Mouse (Mus musculus) gastrocnemius, adult 2 months (tissue): ENCODE results near the gene Cox10. TPM values are rescaled to one million over a fixed set of nuclear protein-coding genes. Genes with fewer than 3 reads are reported as not detected.
"Not testable (repeated sequence)": the region's sequence is repeated elsewhere in the genome, so short reads cannot be mapped to it uniquely, and the experiment has no call there.

Source experiments
- DNase-seq: peaks from one replicate; pipeline ENCODE4 v3.0.0; 2022
- H3K27ac ChIP-seq: fragments of 200-600 bp; 2 replicates; pipeline ENCODE4 v1.8.1; 2022; ENCODE audit warnings: mild to moderate bottlenecking
- H3K4me3 ChIP-seq: fragments of 200-600 bp; 2 replicates; pipeline ENCODE4 v1.8.1; 2022; ENCODE audit warnings: mild to moderate bottlenecking, moderate library complexity
- CTCF ChIP-seq: fragments of 200-600 bp; IDR thresholded peaks from 2 replicates; pipeline ENCODE4 v1.8.1; 2022; ENCODE audit warnings: antibody characterized with exemption, mild to moderate bottlenecking, moderate library complexity
- intact Hi-C: fragments of 180-260 bp; cut with DNase I; formaldehyde crosslinking; loops from one replicate; pipeline ENCODE4 v1.15.1; 2025
- long read RNA-seq, 2 experiments: library from polyadenylated mRNA; stranded (forward); transcript quantifications; one replicate each; pipeline ENCODE4 v2.0.0; 2021
- total RNA-seq, 2 experiments: library from RNA; stranded (reverse); gene quantifications; 2 replicates each; pipeline ENCODE4 v1.2.3; 2021

Cox10 gene
- 10 to 100 TPM; 37.3 to 51.9 TPM for total RNA-seq
- long read RNA-seq, experiment 1, transcript Cox10-201 (7 exons, 2,915 nt) = major isoform, 160 of 172 reads
- long read RNA-seq, experiment 1, partial matches to known transcripts = 3 of 172 reads
- long read RNA-seq, experiment 1, other reads (novel, unspliced or antisense) = 9 of 172 reads
- long read RNA-seq, experiment 2, transcript Cox10-201 (7 exons, 2,915 nt) = major isoform, 157 of 169 reads
- long read RNA-seq, experiment 2, partial matches to known transcripts = 3 of 169 reads
- long read RNA-seq, experiment 2, other reads (novel, unspliced or antisense) = 9 of 169 reads

DNA sequence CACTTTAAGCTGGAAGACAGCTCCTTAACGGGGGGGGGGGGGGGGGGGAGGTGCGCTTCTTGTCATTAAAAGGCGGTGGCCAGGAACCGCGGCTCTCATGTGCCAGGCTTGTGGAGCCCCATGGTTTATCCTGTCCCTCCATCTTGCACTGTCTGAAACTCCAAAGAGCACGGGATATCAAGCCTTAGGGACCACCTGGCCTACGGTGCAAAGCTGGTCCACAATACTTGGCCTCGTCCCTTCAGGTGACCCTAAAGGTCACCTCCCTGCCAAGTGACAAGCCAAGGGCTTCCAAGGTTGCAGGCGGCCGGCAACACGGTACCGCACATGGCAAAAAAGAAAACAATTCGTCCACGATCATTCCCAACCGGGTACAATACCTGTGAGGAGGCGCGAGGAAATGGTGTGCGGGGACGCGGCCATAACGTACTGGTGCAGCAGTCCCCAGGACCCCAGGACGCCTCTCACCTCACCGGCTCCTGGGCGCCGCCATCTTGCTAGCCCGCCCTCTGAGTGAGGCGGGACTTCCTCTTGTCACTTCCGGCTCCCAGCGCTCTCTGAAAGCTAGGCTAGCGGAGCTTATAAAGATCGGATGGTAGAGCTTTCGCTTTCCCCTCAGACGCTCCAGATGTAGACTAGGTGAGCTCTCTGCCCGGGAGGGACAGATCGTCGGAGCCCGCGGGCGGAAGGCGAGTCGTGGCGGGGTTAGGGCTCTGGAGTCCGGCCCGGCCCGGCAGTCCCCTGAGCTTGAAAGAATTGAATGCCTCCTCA lies at the start of gene Cox10:
Cox10 (minus strand) TSS at position 513 of the 771 bp plus-strand sequence.
- no peak for TF ChIP-seq CTCF
- peak; percentile 92 for DNase-seq
- intact Hi-C loops = loop anchor here (5.0 kb wide), 1 partner anchor 152 kb away; no protein-coding TSS in a partner anchor
- H3K4me3 ChIP-seq = peak within 1 kb of the TSS; percentile 79
- peak within 1 kb of the TSS; percentile 95 for H3K27ac ChIP-seq

DNA sequence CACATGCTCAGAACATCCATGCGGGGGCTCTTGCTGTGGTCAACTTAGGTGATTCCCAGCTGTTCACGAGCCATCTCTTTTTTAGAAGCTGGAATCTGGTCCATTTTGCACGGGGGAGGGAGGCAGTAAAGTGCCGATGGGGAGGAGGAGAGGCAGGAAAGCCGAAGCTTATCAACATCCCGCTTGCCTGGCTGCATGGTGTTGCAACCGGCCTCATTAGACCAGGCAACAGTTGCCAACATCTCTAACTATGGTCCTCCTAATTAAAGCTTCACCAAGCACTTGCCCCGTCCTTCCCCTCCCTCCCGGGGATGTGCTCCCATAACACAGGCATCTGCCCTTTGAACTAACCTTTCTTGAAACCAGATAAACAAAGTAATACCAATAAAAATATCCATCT lies 48.7 kb upstream of the Cox10 start:
- no peak for DNase-seq
- H3K4me3 ChIP-seq = no peak overlapping the region
- intact Hi-C loops = no loop called here
- TF ChIP-seq CTCF = no peak
- H3K27ac ChIP-seq = no peak overlapping the region

DNA sequence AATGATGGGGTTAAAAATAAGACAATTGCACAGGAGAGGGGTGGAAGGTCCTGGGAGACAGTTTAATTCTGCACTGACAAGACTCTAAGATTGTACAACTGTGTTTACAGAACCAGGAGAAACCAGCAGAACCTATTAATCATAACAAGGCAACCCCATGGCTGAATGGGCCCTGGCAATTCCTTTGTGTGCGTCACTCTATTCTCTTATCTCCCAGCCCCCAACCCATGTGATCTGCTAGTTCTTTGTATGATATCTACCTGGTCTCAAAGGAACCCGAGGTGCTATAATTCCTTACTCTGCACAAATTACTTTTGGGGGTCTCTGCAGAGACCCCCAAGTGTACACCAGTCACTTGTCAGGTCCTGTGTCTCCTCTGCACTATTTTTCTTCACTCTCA lies 46.2 kb upstream of the Cox10 start:
- no peak for DNase-seq

DNA sequence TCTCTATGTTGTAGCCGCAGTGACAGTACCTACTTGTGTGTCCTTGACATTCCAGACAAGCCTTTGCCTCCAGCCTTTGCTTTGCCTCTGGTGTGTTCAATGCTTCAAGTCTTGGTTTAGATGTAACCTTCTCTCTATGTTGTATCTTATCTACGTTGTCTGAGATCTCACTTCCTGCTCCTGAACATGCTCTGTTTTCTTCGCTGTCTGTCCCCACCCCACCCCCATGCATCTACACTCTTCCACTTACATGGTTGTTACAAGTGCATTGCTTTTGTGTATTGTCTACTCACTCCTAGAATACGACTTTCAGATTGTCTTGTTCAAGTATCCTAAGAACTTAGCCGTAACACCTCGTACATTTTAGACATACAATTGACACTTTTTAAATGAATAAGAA lies 43.9 kb upstream of the Cox10 start:
- H3K4me3 ChIP-seq, DNase-seq, intact Hi-C loops, H3K27ac ChIP-seq: not testable (repeated sequence)

More for the DNA sequence above, 46.2 kb upstream of the Cox10 start:
- TF ChIP-seq CTCF = no peak
- no peak overlapping the region for H3K4me3 ChIP-seq
- intact Hi-C loops = no loop called here
- H3K27ac ChIP-seq = no peak overlapping the region

DNA sequence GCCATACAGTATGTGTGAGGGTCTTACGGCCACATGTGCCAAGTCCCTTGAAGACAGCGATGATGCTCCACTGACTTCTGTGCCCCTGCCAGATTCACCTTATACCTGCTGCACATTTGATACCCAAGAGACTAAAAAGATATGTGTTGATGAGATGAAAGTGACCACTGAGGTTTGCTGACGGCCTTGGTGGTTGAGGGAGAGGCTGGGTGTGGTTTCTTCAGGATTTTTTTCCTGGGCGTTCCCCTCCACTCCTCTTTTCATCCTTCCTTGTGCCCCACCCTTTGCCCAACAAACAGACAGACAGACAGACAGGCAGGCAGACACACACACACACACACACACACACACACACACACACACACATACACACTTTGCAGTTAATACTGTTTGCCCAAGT lies 37.4 kb upstream of the Cox10 start:
- intact Hi-C loops = no loop called here
- Histone ChIP-seq H3K27ac (no peak overlapping the region), H3K4me3 (no peak overlapping the region)
- TF ChIP-seq CTCF = no peak
- DNase-seq = no peak

DNA sequence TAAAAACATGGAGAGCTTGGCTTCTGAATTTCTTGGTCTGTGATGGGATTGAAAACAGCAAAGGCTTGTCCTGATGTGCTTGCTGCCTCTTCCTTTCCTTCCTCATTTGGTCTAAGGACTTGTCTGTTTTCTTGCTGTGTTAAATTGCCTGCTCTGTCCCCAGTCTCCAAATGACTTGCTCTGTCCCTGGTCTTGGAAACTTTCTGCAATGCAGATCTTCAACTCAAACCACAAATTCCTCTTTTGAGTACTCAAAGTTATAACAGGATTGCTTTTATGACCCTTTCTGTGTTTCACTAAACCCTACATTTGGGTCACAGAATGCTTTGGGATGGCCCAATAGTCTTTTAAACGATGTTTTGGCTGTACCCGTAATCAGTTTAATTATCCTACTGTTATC lies 36.6 kb upstream of the Cox10 start:
- no peak overlapping the region for H3K27ac ChIP-seq
- H3K4me3 ChIP-seq = no peak overlapping the region
- intact Hi-C loops = no loop called here
- no peak for TF ChIP-seq CTCF
- no peak for DNase-seq

DNA sequence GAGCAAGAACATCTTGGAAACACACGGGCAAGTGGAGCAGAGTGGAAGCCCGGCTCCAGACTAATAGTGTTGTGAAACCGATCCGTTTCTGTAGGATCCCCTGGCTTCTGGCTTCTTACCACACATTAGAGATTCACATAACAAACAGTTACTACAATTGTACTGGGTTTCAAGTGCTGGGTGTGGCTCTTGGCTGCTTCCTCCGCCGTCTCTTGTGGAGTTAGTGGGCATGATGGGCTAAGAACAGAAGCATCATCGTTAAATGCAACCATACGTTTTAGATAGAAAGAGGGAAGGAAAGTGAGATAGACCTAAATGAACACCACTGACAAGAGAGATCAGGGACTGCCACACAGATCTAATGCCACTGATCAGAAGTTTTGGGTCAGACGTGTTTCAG lies 35.8 kb upstream of the Cox10 start:
- no peak for TF ChIP-seq CTCF
- H3K27ac ChIP-seq = no peak overlapping the region
- intact Hi-C loops = no loop called here
- no peak for DNase-seq
- no peak overlapping the region for H3K4me3 ChIP-seq

DNA sequence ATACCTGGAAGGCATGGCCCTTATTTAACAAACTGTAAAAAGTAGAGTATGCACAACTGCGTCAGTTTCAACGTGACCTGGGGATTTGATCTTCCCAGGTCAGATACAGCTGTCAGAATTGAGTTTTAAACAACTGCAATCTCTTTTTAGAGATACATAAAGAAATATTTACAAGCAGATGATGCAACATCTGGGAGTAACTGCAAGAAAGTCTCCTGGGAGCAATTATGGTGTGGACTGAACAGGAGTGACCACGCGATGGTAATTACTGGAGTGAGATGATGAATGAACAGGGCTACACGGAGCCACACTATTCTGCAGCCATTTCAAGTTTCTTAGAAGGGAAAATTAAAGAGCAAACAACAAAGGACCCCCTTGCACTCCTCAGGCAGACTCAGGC lies 20.8 kb upstream of the Cox10 start:
- TF ChIP-seq CTCF = no peak

DNA sequence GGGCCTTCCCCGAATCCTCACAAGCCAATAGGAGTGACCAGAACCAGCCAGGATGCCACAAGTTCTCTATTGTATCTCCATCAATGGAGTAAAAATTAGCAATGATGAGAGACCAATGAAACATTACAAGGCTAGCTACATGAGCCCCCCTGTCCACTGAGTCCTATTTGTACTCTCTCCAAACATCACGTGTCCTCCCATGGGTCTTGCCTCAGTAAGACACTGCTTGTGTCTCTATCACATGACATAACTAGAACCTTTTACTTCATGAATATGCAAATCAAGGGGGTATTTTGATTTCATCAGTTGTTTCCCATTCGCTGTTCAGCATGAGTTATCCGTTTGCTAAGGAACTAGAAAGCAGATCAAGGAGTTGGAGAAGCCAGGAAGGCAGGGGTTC lies 13.8 kb upstream of the Cox10 start:
- H3K27ac ChIP-seq = no peak overlapping the region
- no peak overlapping the region for H3K4me3 ChIP-seq
- intact Hi-C loops = no loop called here
- no peak for DNase-seq
- TF ChIP-seq CTCF = no peak

More for the DNA sequence above, 20.8 kb upstream of the Cox10 start:
- intact Hi-C loops = no loop called here
- no peak for DNase-seq
- H3K4me3 ChIP-seq = no peak overlapping the region
- no peak overlapping the region for H3K27ac ChIP-seq

DNA sequence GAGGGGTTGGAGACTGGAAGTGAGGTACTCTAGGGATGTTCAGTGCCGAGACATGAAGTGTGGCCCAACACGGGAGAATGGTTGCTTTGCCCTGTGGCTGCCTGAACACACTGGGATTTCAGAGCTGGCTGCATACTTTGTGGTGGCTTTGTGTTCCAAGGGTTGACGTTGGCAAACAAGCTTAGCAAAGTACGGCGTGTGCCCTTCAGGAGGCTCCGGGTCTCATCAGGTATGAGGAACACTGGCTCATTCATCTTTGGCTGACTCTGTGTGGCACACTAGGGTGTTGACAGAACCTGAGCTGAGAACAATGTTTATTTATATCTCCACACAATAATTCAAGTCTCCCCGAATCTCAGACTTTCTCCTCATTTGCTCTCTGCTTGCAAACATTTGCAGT lies 11.9 kb upstream of the Cox10 start:
- TF ChIP-seq CTCF = no peak
- DNase-seq = no peak
- Histone ChIP-seq H3K27ac (no peak overlapping the region), H3K4me3 (no peak overlapping the region)
- intact Hi-C loops = no loop called here

DNA sequence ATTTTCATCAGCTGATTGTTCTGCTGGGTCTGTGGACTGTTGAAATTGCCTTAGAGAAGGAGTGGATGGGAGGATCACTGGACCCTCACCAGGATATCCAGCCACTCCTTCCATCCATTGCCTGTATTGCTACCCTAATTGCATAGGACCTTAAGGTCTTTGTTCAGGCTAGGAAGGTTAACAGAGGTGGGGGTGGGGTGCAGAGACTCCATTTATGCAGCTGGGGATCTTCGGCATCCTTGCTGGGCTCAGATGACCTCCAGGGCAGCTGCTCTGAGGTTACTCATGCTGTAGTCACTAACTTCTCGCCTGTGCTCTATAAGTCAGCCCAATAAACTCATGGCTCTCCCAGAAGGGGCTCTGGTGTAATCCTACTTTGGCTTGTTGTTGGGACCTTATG lies 10.4 kb upstream of the Cox10 start:
- intact Hi-C loops = no loop called here
- DNase-seq = no peak
- no peak for TF ChIP-seq CTCF
- Histone ChIP-seq H3K4me3 (no peak overlapping the region), H3K27ac (no peak overlapping the region)

DNA sequence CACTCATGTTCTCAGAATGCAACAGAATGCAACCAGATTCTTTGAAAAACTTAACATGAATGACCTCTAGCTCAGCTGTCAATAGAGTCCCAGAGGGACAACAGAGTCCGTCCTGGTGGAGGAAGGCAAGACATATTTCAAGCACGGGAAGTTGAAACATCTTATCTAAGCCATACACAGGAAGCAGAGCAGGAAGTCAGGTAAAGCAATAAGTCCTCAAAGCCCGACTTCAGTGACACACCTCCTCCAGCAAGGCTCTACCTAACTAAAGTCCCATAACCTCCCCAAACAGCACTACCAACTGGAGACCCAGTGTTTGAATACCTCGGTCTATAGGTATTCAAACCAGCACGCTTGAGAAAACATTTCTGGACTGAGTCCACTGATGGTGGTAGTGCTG lies 6.6 kb upstream of the Cox10 start:
- H3K27ac ChIP-seq = no peak overlapping the region
- H3K4me3 ChIP-seq = no peak overlapping the region
- intact Hi-C loops = no loop called here
- no peak for DNase-seq
- TF ChIP-seq CTCF = no peak

DNA sequence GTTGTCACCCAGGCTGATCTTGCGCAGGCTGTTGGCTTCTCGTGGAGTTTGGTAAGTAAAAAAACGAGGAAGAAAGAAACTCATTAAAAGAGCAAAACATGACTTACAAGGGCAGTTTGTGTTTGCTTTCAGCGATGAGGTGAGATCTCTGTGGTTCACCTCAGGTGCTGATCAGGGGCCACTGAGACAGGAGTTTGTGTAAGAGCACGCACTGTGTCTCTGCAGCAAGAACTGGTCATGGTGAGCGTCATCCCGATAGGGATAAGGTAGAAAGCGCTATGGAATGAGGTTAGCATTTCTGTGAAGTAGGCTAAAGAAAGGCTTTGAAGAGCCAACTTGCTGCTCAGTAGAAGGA lies 436 bp upstream of the Cox10 start:
- Histone ChIP-seq H3K27ac (peak overlapping the region; percentile 95), H3K4me3 (peak overlapping the region; percentile 79)
- no peak for TF ChIP-seq CTCF
- no peak for DNase-seq
- intact Hi-C loops = loop anchor here (5.0 kb wide), 1 partner anchor 152 kb away; no protein-coding TSS in a partner anchor
